Mouse (Mus musculus) midbrain, embryonic 13.5 days (tissue): ENCODE results near the gene Mmp9. TPM values are rescaled to one million over a fixed set of nuclear protein-coding genes. Genes with fewer than 3 reads are reported as not detected.

Source experiments
- ATAC-seq: fragments of 200-750 bp; cut with Nextera tagmentation; 2 replicates; pipeline ENCODE4 v1.8.0; 2017; ENCODE audit warnings: mild to moderate bottlenecking, moderate TSS enrichment, moderate library complexity
- H3K27ac ChIP-seq: fragments of 300-500 bp; sonication (generic); 2 replicates; pipeline ENCODE4 v1.5.1; 2015; ENCODE audit warnings: inconsistent platforms, mild to moderate bottlenecking, moderate library complexity
- H3K27me3 ChIP-seq: fragments of 300-500 bp; sonication (generic); 2 replicates; pipeline ENCODE4 v1.6.1; 2015; ENCODE audit warnings: mild to moderate bottlenecking, inconsistent platforms
- H3K36me3 ChIP-seq: fragments of 300-500 bp; sonication (generic); 2 replicates; pipeline ENCODE4 v1.6.1; 2015; ENCODE audit warnings: mild to moderate bottlenecking, inconsistent platforms
- H3K4me1 ChIP-seq: fragments of 300-500 bp; sonication (generic); replicated peaks from 2 replicates; pipeline ENCODE4 v1.6.1; 2015; ENCODE audit warnings: inconsistent platforms
- H3K4me2 ChIP-seq: fragments of 300-500 bp; sonication (generic); replicated peaks from 2 replicates; pipeline ENCODE4 v1.6.1; 2015; ENCODE audit warnings: moderate library complexity, mild to moderate bottlenecking, inconsistent platforms
- H3K4me3 ChIP-seq: fragments of 300-500 bp; sonication (generic); replicated peaks from 2 replicates; pipeline ENCODE4 v1.5.1; 2015; ENCODE audit warnings: mild to moderate bottlenecking, inconsistent platforms
- H3K9ac ChIP-seq: fragments of 300-500 bp; sonication (generic); replicated peaks from 2 replicates; pipeline ENCODE4 v1.6.1; 2015; ENCODE audit warnings: mild to moderate bottlenecking, inconsistent platforms
- H3K9me3 ChIP-seq: fragments of 300-500 bp; sonication (generic); 2 replicates; pipeline ENCODE4 v1.6.1; 2016; ENCODE audit warnings: mild to moderate bottlenecking, inconsistent platforms
- WGBS: fragments of 180-500 bp; shearing (Covaris S2); methylation state at CpG from one replicate; pipeline ENCODE4 v1.1.7; 2015; 5-methylcytosine and 5-hydroxymethylcytosine counted together
- polyA plus RNA-seq: library from polyadenylated mRNA; unstranded; fragments of >200 nt; fragmentation: Nextera tagmentation; extraction: Ambion mirVana; gene quantifications from 2 replicates; pipeline ENCODE4 v1.2.1, GENCODE M21; 2015

Gene Mmp9
- polyA plus RNA-seq, result 17.2 and 19.5 TPM in 2 replicates

DNA sequence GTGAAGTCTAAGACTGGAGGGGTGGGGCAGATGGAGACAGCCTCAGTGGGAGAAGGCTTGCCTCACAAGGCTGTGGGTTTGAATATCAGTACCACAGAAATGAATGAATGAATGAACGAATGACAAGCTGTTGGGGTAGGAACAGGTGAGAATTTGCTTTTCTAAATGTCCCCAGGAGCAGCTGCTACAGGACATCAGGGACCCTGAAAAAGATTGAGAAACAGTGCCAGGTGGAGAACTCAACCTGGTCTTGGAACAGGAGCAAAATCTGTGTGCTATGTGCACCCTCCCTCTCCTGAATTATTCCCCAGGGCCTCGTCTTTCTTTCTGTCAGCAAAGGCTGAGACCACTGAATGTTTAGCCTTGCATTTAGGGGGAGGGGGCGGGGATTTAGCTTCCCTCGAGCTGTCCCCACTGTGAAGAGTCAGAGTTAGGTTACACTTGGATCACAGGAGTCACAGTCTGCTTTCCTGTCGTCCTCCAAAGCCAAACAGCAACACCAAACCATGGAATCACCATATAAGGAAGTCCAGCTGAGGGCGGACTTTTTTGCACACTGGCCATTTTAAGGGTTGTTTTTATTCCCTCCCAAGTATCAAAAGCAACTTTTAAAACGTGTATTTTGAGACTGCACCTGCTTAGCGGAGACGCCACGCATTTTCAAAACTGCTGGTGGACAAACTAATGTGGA lies at the start of gene Mmp9:
Gene Mmp9 (plus strand): TSS at position 641 of the 691 bp plus-strand sequence.
- no peak for ATAC-seq
- Histone ChIP-seq H3K36me3 (no peaks in the 10 kb centered on the region), H3K27me3 (peaks cover 53% of the 10 kb centered on the region), H3K9ac (0 out of 2 replicates have a peak within 1 kb of the TSS, but pooled peaks have one; percentile 15), H3K9me3 (no peaks in the 10 kb centered on the region), H3K4me1 (peaks cover 26% of the 10 kb centered on the region), H3K27ac (peak within 1 kb of the TSS; percentile 80), H3K4me3 (no peak within 1 kb of the TSS), H3K4me2 (peak within 1 kb of the TSS; percentile 67)
- WGBS, result 25% methylated on average over 10 of the region's 10 CpGs

DNA sequence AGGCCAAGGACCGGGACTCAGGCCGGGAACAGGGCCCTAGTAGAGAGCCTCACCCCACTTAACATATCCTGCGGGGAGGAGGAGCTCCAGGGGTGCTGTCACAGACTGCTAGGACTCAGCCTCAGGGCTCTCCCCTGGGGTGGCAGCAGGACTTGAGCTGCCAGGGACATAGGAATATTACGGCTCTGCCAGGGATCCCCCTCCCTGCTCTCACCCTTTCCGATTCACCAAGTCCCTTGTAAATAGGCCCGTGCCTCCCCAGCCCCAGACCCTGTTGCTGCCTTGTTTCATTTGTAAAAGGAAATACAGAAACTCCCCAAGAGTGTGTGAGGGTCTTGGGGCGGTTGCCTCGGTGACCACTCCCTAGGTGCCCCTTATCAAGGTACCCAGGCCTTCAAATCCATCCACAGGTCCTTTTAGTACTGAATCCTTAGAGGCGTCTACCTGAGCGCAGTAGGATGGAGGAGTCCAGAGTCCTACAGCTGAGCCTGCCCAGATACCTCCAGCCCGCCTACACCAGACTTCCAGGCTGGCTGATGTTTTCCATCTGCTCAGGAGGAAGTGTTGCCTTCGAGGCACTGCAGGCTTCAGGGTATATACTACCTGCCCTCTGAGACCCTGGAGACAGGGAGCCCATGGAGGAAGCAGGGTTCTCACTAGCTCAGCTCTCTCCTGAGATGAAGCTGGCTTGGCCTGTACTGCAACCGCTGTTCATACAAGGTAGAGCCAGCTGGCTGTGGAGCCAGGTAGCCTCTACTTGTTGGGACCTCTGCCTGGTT lies 49.3 kb upstream of the Mmp9 start:
- WGBS, result 90% methylated on average over 11 of the region's 13 CpGs
- H3K9me3 ChIP-seq, result no peaks in the 10 kb centered on the region
- no peak overlapping the region for H3K4me2 ChIP-seq
- no peak overlapping the region for H3K9ac ChIP-seq
- no peak overlapping the region for H3K4me3 ChIP-seq
- H3K27ac ChIP-seq, result no peak overlapping the region
- peaks cover 100% of the 10 kb centered on the region for H3K36me3 ChIP-seq
- no peaks in the 10 kb centered on the region for H3K4me1 ChIP-seq
- 0 out of 2 replicates have a peak, but pooled peaks have one; percentile 15 for ATAC-seq
- H3K27me3 ChIP-seq, result no peaks in the 10 kb centered on the region

DNA sequence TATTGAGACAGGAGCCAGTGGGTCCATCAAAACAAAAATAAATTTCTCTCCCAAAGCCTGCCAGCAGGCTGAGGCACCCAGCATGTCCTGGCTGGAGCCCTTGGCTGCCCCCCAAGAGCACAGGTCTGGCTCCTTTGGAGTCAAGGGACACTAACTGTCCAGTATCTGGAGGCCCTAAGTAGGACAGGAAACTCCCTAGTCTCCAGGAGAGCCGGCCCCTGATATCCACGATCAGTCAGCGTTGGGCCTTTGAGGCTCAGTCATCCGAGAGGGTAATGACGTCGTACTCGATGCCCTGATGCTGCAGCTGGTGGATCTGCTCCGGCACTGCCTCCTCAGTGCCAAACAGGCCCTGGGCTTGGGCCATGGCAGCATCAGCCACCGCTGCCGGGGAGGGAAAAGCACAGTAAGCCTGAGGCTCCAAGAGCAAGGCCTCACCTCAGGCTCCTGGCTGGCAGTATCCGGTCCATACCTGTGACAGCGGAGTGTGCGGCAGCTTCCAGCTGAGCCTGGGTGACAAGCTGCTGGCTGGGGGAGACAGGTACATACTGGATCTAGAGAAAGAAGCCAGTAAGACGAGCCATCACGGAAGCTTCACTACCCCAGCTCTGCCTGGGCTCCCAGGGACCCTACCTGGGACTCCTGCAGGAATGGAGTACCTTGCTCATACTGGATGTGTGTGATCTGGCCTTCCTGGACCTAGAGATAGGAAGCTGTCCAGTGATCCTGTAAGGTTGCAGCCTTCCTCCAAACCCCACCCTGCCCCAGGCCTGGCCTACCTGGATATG lies 48.5 kb upstream of the Mmp9 start:
- Histone ChIP-seq H3K4me3 (no peak overlapping the region), H3K4me2 (no peak overlapping the region), H3K4me1 (no peaks in the 10 kb centered on the region), H3K9me3 (no peaks in the 10 kb centered on the region), H3K9ac (no peak overlapping the region), H3K27me3 (no peaks in the 10 kb centered on the region), H3K27ac (no peak overlapping the region), H3K36me3 (peaks cover 100% of the 10 kb centered on the region)
- ATAC-seq, result no peak
- 86% methylated on average over 15 of the region's 15 CpGs for WGBS

DNA sequence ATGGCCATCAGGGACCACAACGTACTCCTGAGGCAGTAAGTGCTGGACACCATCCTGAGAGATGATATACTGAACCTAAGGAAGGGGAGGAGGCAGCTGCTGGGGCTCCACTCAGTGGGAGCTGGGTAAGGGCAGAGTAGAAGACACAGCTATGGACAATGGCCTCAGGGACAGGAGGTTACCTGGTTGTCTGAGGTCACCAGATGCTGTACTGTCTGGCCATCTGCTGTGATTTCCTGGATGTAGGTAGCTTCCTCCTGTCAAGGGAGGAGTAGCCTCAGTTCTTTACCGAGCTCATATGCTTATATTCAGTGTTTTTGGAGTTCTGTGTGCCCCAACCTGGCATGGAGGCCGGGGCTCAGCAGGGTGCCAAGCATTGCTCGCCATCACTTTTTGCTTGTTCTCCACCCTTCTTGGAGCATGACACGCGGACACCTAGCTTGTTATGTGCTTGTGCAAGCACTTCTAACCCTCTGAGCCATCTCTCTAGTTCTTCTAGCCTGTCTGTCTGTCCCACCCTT lies 47.8 kb upstream of the Mmp9 start:
- H3K4me2 ChIP-seq, result no peak overlapping the region
- H3K27me3 ChIP-seq, result no peaks in the 10 kb centered on the region
- ATAC-seq, result no peak
- no peak overlapping the region for H3K27ac ChIP-seq
- no peak overlapping the region for H3K9ac ChIP-seq
- H3K4me1 ChIP-seq, result no peaks in the 10 kb centered on the region
- no peaks in the 10 kb centered on the region for H3K9me3 ChIP-seq
- no peak overlapping the region for H3K4me3 ChIP-seq
- peaks cover 100% of the 10 kb centered on the region for H3K36me3 ChIP-seq
- 89% methylated on average over 6 of the region's 6 CpGs for WGBS

DNA sequence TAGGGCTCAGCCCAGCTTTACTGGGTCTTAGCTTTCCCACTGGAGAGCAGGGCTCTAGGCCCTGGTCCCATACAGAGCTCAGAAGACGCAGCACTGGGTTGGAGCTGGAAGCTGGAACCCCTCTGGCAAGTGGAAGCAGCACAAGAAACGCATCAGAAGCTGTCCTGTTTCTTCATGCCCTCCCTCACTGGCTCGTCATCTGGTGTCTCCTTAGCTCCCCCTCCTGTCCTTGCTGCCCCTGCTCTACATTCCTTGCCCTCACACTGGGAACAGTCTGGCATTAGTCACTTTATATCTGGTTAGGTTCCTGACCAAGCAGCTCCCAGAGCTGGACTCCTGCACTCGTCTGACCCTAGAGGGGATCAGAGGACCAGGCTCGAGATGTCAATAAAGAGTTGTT lies 46.5 kb upstream of the Mmp9 start:
- WGBS, result 67% methylated on average over 5 of the region's 5 CpGs
- Histone ChIP-seq H3K9ac (no peak overlapping the region), H3K9me3 (no peaks in the 10 kb centered on the region), H3K4me1 (no peaks in the 10 kb centered on the region), H3K4me3 (no peak overlapping the region), H3K36me3 (peaks cover 100% of the 10 kb centered on the region), H3K27ac (no peak overlapping the region), H3K27me3 (no peaks in the 10 kb centered on the region), H3K4me2 (no peak overlapping the region)
- no peak for ATAC-seq

DNA sequence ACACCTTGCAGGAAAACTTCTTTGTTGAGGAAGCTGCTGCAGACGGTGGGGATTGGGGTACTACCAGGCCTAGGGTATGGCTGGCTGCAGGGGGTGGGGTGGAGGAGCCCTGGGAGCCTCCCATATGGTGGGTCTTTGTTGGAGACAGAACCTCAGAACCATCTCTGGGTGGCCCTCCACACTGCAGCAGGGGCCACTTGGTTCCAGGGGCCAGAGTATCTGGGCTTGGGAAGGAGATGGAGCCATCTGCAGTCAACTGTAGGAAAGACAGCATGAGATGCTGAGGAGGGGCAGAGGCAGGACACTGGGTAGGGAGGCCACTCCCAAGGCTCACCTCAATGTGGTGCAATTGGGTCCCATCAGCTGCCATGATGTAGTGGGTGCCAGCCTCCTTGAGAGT lies 45.9 kb upstream of the Mmp9 start:
- Histone ChIP-seq H3K4me3 (no peak overlapping the region), H3K36me3 (peaks cover 100% of the 10 kb centered on the region), H3K4me2 (no peak overlapping the region), H3K27ac (no peak overlapping the region), H3K4me1 (no peaks in the 10 kb centered on the region), H3K9me3 (no peaks in the 10 kb centered on the region), H3K9ac (no peak overlapping the region), H3K27me3 (no peaks in the 10 kb centered on the region)
- 84% methylated on average over 1 of the region's 1 CpGs for WGBS
- peak; percentile 31; the same call in 1 of the 2 replicates for ATAC-seq

DNA sequence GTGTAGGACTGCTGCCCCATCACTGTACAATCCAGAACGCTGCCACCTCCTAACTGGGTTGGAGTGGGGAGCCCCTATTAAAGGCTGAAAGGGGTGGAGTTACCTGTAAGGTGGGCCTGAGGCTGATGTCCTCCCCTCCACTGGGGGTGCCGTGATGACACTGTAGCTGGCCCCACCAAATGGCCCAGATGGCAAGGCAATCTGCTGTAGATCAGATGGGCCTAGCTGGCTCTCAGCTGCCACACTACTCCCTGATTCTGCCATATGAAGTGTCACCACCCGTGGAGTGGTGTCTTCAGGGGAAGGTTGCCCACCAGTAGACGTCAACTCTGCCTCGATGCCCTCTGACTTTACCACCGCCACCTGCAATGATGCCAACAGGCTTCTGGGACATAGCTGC lies 44.7 kb upstream of the Mmp9 start:
- H3K9ac ChIP-seq, result no peak overlapping the region
- H3K27ac ChIP-seq, result no peak overlapping the region
- no peak overlapping the region for H3K4me3 ChIP-seq
- WGBS, result 97% methylated on average over 6 of the region's 6 CpGs
- H3K4me1 ChIP-seq, result no peaks in the 10 kb centered on the region
- no peaks in the 10 kb centered on the region for H3K27me3 ChIP-seq
- no peak for ATAC-seq
- peaks cover 100% of the 10 kb centered on the region for H3K36me3 ChIP-seq
- no peaks in the 10 kb centered on the region for H3K9me3 ChIP-seq
- H3K4me2 ChIP-seq, result no peak overlapping the region

DNA sequence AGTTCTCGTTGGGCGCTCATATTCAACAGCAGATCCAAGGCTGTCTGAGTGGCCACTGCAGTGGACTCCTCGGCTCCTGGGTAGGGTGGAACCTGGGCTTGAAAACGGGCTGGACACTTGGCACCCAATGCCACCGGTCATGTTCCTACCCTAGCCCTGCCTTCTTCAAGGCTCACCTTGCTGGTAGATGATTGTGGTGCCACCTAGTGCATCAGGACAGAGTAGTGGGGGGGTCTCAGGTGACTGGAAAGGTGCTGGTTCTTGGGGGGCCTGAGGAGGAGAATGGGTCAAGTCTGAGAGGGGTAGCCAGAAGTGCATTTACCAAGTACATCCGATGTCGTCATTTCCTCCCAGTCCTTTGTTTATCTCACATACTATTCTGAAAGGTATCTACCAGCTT lies 42.6 kb upstream of the Mmp9 start:
- Histone ChIP-seq H3K9ac (no peak overlapping the region), H3K27ac (no peak overlapping the region), H3K4me1 (no peaks in the 10 kb centered on the region), H3K4me2 (no peak overlapping the region), H3K36me3 (peaks cover 100% of the 10 kb centered on the region), H3K9me3 (no peaks in the 10 kb centered on the region), H3K27me3 (no peaks in the 10 kb centered on the region), H3K4me3 (no peak overlapping the region)
- WGBS, result 97% methylated on average over 7 of the region's 7 CpGs
- ATAC-seq, result no peak

DNA sequence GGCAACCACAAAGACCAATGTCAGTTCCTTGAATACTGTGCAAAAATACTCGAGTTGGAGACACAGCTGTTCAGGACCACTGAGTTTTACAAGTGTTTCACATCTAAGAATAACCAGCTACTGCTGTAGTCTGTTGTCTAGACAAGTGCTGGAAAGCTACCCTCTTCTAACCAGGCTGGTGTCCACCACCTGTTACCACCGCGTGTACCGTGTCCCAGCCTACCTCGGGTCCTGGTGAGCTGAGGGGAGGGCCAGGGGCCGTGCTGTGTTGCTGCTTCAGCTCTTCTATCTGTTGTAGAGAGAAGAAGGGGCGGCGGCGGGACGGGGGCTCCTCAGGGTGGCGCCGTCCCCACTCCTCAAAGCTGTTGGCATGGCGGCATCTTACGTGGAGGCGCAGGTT lies 41.5 kb upstream of the Mmp9 start:
- no peak overlapping the region for H3K9ac ChIP-seq
- ATAC-seq, result no peak
- WGBS, result 90% methylated on average over 15 of the region's 15 CpGs

DNA sequence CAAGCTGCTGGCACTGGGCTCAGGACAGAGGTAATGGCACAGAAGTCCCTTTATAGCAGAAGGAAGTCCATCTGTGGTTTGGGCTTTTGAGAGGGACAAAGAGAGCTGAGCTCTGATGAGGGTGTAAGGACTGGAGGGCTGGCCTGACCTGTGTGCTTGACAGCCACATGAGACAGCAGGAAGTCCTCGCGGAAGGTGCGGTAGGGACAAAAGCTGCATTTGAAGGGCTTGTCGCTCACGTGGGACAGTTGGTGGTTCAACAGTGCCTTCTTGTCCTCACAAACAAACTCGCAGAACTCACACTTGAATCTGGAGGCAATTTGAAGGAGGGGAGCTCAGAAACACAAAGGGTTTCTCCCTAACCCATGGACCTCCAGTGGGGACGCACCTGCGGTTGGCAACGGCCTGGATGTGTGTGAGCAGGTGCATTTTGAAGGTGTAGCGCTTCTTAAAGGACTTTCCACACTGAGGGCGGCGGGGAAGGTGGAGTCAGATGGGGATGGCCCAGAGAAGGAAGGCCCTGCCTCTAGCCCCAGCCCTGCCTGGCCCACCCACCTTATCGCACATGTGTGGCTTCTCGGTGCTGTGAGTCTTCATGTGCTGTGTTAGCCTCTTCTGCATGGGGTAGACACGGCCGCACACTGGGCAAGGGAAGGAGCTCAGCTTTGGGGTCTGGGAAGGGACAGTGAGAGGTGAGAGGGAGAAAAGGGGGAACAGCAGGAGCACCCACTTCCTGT lies 40.7 kb upstream of the Mmp9 start:
- WGBS, result 94% methylated on average over 16 of the region's 16 CpGs
- H3K9ac ChIP-seq, result no peak overlapping the region
- no peak overlapping the region for H3K4me3 ChIP-seq
- no peak for ATAC-seq
- H3K9me3 ChIP-seq, result no peaks in the 10 kb centered on the region
- H3K36me3 ChIP-seq, result peaks cover 96% of the 10 kb centered on the region
- H3K4me1 ChIP-seq, result no peaks in the 10 kb centered on the region
- no peak overlapping the region for H3K27ac ChIP-seq
- no peak overlapping the region for H3K4me2 ChIP-seq
- no peaks in the 10 kb centered on the region for H3K27me3 ChIP-seq

More for the DNA sequence above, 41.5 kb upstream of the Mmp9 start:
- Histone ChIP-seq H3K36me3 (peaks cover 96% of the 10 kb centered on the region), H3K4me2 (no peak overlapping the region), H3K9me3 (no peaks in the 10 kb centered on the region), H3K27ac (no peak overlapping the region), H3K27me3 (no peaks in the 10 kb centered on the region), H3K4me1 (no peaks in the 10 kb centered on the region), H3K4me3 (no peak overlapping the region)

DNA sequence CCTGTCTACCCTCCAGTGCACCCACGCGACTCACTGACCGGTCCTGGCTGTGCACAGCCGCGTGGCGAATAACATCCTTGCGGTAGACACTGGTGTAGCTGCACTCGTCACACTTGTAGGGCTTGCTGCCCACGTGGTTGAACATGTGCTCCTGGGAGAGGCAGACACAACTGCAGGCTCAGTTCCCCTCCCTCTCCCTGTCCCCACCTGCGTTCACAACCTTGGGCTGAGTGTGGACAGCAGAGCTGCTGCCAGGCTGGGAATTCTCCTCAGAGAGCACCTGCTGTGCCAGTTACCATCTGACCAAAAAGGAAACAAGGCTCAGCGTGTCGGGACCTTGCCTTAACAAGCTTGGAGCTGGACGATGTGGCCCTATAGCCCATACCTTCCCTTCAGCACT lies 39.2 kb upstream of the Mmp9 start:
- Histone ChIP-seq H3K4me2 (no peak overlapping the region), H3K27ac (no peak overlapping the region), H3K9ac (no peak overlapping the region), H3K36me3 (peaks cover 96% of the 10 kb centered on the region), H3K9me3 (peaks cover 4% of the 10 kb centered on the region), H3K4me3 (no peak overlapping the region), H3K27me3 (no peaks in the 10 kb centered on the region), H3K4me1 (no peaks in the 10 kb centered on the region)
- ATAC-seq, result no peak
- 95% methylated on average over 13 of the region's 13 CpGs for WGBS
